Mouse (Mus musculus) cerebellum, adult (tissue): ENCODE measurements around the gene Ilk.

Source experiments
- ATAC-seq: cut with Nextera tagmentation; 2 replicates; pipeline ENCODE4 v1.9.2; 2017; ENCODE audit warnings: mild to moderate bottlenecking, moderate library complexity, mixed read lengths; ENCODE audit not compliant: insufficient number of reproducible peaks, low FRiP score, low TSS enrichment

Ilk gene

GRCm38 (mm10) chr7:105778553-105779265 is 42.3 kb downstream of the Ilk start:
- ATAC-seq: no peak

- no peak for ATAC-seq
These were observed 47.5 kb downstream of the Ilk start for GRCm38 (mm10) chr7:105783861-105784260.

GRCm38 (mm10) chr7:105784556-105784955 is 48.2 kb downstream of the Ilk start:
- ATAC-seq: no peak

GRCm38 (mm10) chr7:105786506-105787284 is 50.3 kb downstream of the Ilk start:
- no peak for ATAC-seq

GRCm38 (mm10) chr7:105787285-105788140 is 51.1 kb downstream of the Ilk start, which contains the start of gene Dchs1:
Gene Dchs1 (minus strand): TSS chr7:105787654.
- ATAC-seq: no peak

GRCm38 (mm10) chr7:105791147-105791546 is 54.8 kb downstream of the Ilk start:
- ATAC-seq: no peak
